Mouse (Mus musculus) forebrain, embryonic 16.5 days (tissue): ENCODE data around the gene Robo3. TPM values are rescaled to one million over a fixed set of nuclear protein-coding genes. Genes with fewer than 3 reads are reported as not detected.

ENCODE experiments used
- ATAC-seq: fragments of 200-750 bp; cut with Nextera tagmentation; 2 replicates; pipeline ENCODE4 v1.8.0; 2017; ENCODE audit warnings: mild to moderate bottlenecking, moderate library complexity
- H3K27ac ChIP-seq: fragments of 300-500 bp; sonication (generic); 2 replicates; pipeline ENCODE4 v1.5.1; 2014; ENCODE audit warnings: low read length, control low read depth
- H3K27me3 ChIP-seq: fragments of 300-500 bp; sonication (generic); replicated peaks from 2 replicates; pipeline ENCODE4 v1.6.1; 2014; ENCODE audit warnings: low read length; ENCODE audit not compliant: control insufficient read depth, insufficient read depth
- H3K36me3 ChIP-seq: fragments of 300-500 bp; sonication (generic); 2 replicates; pipeline ENCODE4 v1.6.1; 2014; ENCODE audit not compliant: control insufficient read depth, insufficient read depth
- H3K4me1 ChIP-seq: fragments of 300-500 bp; sonication (generic); replicated peaks from 2 replicates; pipeline ENCODE4 v1.6.1; 2014; ENCODE audit warnings: low read length; ENCODE audit not compliant: control insufficient read depth, insufficient read depth
- H3K4me2 ChIP-seq: fragments of 300-500 bp; sonication (generic); 2 replicates; pipeline ENCODE4 v1.6.1; 2014; ENCODE audit warnings: mild to moderate bottlenecking, low read length, control low read depth
- H3K4me3 ChIP-seq: fragments of 300-500 bp; sonication (generic); replicated peaks from 2 replicates; pipeline ENCODE4 v1.5.1; 2014; ENCODE audit warnings: mild to moderate bottlenecking, low read length, control low read depth
- H3K9ac ChIP-seq: fragments of 300-500 bp; sonication (generic); replicated peaks from 2 replicates; pipeline ENCODE4 v1.6.1; 2014; ENCODE audit warnings: low read depth, low read length, control low read depth
- H3K9me3 ChIP-seq: fragments of 300-500 bp; sonication (generic); 2 replicates; pipeline ENCODE4 v1.6.1; 2016; ENCODE audit warnings: low read length; ENCODE audit not compliant: control insufficient read depth
- WGBS: fragments of 180-500 bp; shearing (Covaris S2); extraction: QIAGEN DNeasy Blood & Tissue Kit; methylation state at CpG from one replicate; pipeline ENCODE4 v1.1.7; 2014; 5-methylcytosine and 5-hydroxymethylcytosine counted together
- polyA plus RNA-seq: library from polyadenylated mRNA; unstranded; fragments of >200 nt; fragmentation: Nextera tagmentation; extraction: Ambion mirVana; gene quantifications from 2 replicates; pipeline ENCODE4 v1.2.1, GENCODE M21; 2015

Robo3 gene
- polyA plus RNA-seq, 1 experiment from 2014 or later = 3.3 TPM

DNA sequence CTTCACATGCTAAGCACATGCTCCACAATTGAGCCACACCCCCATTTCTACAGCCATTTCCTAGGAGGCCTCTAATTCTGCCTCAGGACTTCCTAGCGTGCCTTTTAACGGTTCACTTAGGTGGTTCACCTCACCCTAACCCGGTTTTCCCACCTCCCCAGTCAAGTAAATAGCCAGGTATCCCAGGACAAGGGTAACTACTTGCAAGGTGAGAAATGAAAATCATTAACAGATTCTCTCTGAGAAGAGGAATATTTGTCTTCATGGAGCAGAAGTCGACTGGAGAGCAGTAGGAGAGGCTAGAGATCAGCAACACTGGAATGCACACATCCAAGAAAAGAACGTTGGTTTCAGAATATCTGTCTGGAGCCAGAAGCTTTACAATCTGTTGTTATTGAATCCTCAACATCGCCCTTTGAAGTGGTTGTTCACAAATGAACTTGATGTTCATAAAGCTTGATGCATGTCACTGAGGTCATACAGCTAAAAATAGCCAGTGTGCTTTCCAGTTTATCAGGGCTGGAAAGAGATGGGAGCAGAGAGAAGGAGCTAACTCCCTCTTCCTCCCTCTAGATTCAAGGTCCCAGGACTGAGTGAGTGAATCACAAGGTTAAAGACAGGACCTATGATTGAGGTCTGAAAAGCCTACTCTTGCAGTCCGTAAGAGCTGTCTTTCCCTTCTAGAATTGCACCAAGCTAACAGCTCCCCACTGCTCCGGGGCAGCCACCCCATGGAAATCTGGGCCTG is 23.2 kb downstream of the Robo3 start:
- 87% methylated on average over 8 of the region's 8 CpGs for WGBS
- H3K9ac ChIP-seq = no peak overlapping the region

DNA sequence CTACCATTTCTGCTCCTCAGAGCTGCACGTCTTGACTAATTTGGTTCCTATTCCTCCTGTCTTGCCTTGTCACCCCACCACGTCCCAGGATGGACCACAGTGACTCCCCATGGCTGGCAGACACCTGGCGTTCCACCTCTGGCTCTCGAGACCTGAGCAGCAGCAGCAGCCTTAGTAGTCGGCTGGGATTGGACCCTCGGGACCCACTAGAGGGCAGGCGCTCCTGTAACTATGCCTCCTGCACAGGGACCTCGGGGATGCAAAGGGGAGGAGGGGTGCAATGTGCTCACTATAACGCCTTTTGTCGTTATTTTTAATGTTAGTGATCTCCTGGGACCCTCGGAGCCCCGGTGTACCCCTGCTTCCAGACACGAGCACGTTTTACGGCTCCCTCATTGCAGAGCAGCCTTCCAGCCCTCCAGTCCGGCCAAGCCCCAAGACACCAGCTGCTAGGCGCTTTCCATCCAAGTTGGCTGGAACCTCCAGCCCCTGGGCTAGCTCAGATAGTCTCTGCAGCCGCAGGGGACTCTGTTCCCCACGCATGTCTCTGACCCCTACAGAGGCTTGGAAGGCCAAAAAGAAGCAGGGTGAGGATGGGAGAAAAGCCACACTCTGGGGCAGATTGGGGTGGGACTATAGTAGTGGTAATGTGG is 25.1 kb downstream of the Robo3 start:
- H3K27me3 ChIP-seq = no peaks in the 10 kb centered on the region
- H3K4me3 ChIP-seq = 0 out of 2 replicates have a peak overlapping the region, but pooled peaks have one; percentile 15
- 11% methylated on average over 19 of the region's 19 CpGs for WGBS
- no peak overlapping the region for H3K27ac ChIP-seq
- no peaks in the 10 kb centered on the region for H3K36me3 ChIP-seq
- peaks cover 4% of the 10 kb centered on the region; the same call in 1 of the 2 replicates for H3K4me1 ChIP-seq
- peak overlapping the region; percentile 40 for H3K4me2 ChIP-seq
- peak; percentile 82 for ATAC-seq
- no peaks in the 10 kb centered on the region for H3K9me3 ChIP-seq
- H3K9ac ChIP-seq = peak overlapping the region; percentile 24

More for the DNA sequence above, 23.2 kb downstream of the Robo3 start:
- Histone ChIP-seq H3K36me3 (no peaks in the 10 kb centered on the region), H3K4me2 (no peak overlapping the region), H3K27ac (no peak overlapping the region), H3K4me3 (no peak overlapping the region), H3K27me3 (no peaks in the 10 kb centered on the region), H3K4me1 (peaks cover 4% of the 10 kb centered on the region; the same call in 1 of the 2 replicates), H3K9me3 (no peaks in the 10 kb centered on the region)
- ATAC-seq = no peak

DNA sequence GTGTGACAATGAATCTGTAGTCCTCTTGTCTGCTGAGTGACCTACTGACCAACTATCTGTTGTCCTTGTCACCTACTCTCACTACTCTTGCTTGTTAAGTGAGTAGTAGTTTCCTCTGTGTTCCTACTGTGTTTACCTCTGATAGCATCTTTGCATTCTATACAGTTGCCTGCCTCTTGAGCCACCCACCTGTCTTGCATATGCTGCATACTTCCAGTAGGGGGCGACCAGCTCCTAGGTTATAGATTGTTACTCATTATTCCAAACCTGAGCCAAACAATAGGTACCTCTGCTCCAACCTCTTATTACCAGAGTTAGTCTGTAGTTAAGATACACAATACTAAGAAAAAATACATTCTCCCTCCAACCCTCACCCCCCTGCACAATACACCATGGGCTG is 26.7 kb downstream of the Robo3 start:
- H3K4me1 ChIP-seq = peaks cover 4% of the 10 kb centered on the region; the same call in 1 of the 2 replicates
- no peaks in the 10 kb centered on the region for H3K9me3 ChIP-seq
- H3K27ac ChIP-seq = no peak overlapping the region
- H3K27me3 ChIP-seq = no peaks in the 10 kb centered on the region
- no peak overlapping the region for H3K4me2 ChIP-seq
- no peaks in the 10 kb centered on the region for H3K36me3 ChIP-seq
- 0% methylated on average over 1 of the region's 1 CpGs for WGBS
- peak; percentile 24 for ATAC-seq
- H3K4me3 ChIP-seq = no peak overlapping the region
- H3K9ac ChIP-seq = no peak overlapping the region

DNA sequence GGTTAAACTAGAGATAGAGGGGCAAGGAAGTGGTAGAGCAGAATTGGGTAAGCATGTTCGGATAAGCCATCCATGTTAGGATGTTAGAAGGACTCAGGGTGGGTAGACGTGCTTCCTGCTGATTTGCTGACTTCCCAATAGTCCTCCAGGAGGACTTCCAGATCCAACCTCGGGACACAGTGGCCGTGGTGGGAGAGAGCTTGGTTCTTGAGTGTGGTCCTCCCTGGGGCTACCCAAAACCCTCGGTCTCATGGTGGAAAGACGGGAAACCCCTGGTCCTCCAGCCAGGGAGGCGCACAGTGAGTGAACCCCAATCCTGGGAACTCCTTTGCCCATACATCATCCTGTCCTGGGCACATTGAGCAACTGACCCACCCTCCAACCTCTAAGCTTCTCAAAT is 30.0 kb downstream of the Robo3 start:
- no peak overlapping the region for H3K4me3 ChIP-seq

DNA sequence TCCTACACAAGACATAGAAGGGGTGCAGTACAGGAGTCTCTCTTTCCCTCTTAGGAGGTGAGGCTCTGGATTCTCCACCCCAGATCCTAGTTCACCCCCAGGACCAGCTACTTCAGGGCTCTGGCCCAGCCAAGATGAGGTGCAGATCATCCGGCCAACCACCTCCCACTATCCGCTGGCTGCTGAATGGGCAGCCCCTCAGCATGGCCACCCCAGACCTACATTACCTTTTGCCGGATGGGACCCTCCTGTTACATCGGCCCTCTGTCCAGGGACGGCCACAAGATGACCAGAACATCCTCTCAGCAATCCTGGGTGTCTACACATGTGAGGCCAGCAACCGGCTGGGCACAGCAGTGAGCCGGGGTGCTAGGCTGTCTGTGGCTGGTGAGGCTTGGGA is 30.5 kb downstream of the Robo3 start:
- Histone ChIP-seq H3K4me2 (no peak overlapping the region), H3K36me3 (no peaks in the 10 kb centered on the region), H3K27me3 (no peaks in the 10 kb centered on the region), H3K27ac (no peak overlapping the region), H3K4me1 (no peaks in the 10 kb centered on the region), H3K4me3 (no peak overlapping the region), H3K9me3 (no peaks in the 10 kb centered on the region), H3K9ac (no peak overlapping the region)
- ATAC-seq = no peak
- WGBS = 92% methylated on average over 7 of the region's 7 CpGs

More for the DNA sequence above, 30.0 kb downstream of the Robo3 start:
- H3K9me3 ChIP-seq = no peaks in the 10 kb centered on the region
- H3K36me3 ChIP-seq = no peaks in the 10 kb centered on the region
- H3K27me3 ChIP-seq = no peaks in the 10 kb centered on the region
- H3K9ac ChIP-seq = no peak overlapping the region
- no peak for ATAC-seq
- no peak overlapping the region for H3K27ac ChIP-seq
- H3K4me2 ChIP-seq = no peak overlapping the region
- peaks cover 3% of the 10 kb centered on the region; the same call in 1 of the 2 replicates for H3K4me1 ChIP-seq
- 83% methylated on average over 7 of the region's 7 CpGs for WGBS

DNA sequence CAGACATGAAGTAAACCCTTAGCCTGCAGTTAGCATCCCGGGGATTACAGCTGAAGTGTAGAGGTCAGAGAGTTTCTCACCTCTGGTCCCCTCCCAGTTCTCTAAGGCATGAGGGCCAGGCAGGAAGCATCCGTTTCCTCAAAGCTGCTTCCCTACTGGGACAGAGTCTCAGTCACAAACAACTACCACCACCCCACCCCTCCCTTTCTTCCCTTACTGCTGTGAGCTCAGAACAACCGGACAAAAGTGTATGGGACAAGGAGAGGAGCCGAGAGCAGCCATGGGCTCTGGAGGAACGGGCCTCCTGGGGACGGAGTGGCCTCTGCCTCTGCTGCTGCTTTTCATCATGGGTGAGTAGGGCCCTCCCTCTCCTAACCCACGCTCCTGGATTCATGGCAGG is 31.2 kb downstream of the Robo3 start, which contains the start of gene Robo4:
Robo4 (plus strand) TSS at position 96 of the 400 bp plus-strand sequence.
- H3K9me3 ChIP-seq = no peaks in the 10 kb centered on the region
- no peaks in the 10 kb centered on the region for H3K36me3 ChIP-seq
- H3K9ac ChIP-seq = no peak within 1 kb of the TSS
- no peak for ATAC-seq
- H3K4me1 ChIP-seq = no peaks in the 10 kb centered on the region
- no peaks in the 10 kb centered on the region for H3K27me3 ChIP-seq
- H3K27ac ChIP-seq = no peak within 1 kb of the TSS
- H3K4me3 ChIP-seq = no peak within 1 kb of the TSS
- 20% methylated on average over 7 of the region's 7 CpGs for WGBS
- H3K4me2 ChIP-seq = no peak within 1 kb of the TSS

DNA sequence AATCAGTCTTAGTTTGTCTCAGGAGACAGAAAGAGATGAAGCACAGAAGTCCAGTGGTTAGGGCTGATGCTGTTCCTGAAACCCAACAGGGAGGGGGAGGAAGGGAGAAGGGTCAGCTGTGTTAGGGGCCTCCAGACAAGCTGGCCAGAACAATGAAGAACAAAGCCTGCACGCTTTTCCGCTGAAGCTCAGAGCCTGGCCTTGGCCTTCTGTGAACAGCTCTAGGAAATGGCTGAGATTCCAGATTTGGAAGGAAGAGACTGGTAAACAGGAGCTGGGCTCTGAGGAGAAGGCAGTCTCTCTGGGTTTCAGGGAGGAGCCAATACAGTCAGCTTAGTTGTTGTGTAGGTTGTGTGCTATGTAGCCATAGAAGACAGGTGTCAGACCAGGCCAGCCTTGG is 32.5 kb downstream of the Robo3 start:
- 52% methylated on average over 2 of the region's 2 CpGs for WGBS
- no peak for ATAC-seq
- Histone ChIP-seq H3K4me2 (no peak overlapping the region), H3K4me1 (no peaks in the 10 kb centered on the region), H3K36me3 (no peaks in the 10 kb centered on the region), H3K4me3 (no peak overlapping the region), H3K27me3 (no peaks in the 10 kb centered on the region), H3K9me3 (no peaks in the 10 kb centered on the region), H3K27ac (no peak overlapping the region), H3K9ac (no peak overlapping the region)

DNA sequence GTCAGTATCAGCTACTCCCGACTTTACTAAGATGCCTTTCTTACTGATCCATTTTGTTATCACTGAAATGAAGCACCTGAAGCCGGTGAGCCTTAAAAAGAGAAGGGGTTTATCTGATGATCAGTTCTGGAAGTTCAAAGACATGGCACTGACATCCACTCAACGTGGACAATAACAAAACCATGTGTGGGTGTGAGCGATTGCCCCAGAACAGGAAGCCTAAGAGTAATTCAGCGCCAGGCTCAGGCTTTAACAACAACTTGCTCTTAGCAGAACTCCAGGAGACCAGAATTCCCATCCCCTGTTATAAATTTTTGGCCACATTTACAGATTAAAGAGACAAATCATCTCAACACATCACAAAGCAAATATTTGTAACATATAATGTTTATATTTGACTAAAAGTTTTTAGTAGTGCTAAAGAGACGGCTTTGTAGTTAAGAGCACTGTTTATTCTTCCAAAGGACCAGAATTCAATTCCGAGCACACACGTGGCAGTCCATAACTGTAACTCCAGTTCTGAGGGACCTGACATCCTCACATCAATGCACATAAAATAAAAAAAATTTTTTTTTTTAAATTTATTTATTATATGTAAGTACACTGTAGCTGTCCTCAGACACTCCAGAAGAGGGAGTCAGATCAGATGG is 39.4 kb downstream of the Robo3 start:
- Histone ChIP-seq H3K27ac (no peak overlapping the region), H3K27me3 (no peaks in the 10 kb centered on the region), H3K4me1 (no peaks in the 10 kb centered on the region), H3K9me3 (no peaks in the 10 kb centered on the region), H3K4me3 (no peak overlapping the region), H3K9ac (no peak overlapping the region), H3K4me2 (no peak overlapping the region), H3K36me3 (no peaks in the 10 kb centered on the region)
- ATAC-seq = no peak
- 80% methylated on average over 8 of the region's 8 CpGs for WGBS

DNA sequence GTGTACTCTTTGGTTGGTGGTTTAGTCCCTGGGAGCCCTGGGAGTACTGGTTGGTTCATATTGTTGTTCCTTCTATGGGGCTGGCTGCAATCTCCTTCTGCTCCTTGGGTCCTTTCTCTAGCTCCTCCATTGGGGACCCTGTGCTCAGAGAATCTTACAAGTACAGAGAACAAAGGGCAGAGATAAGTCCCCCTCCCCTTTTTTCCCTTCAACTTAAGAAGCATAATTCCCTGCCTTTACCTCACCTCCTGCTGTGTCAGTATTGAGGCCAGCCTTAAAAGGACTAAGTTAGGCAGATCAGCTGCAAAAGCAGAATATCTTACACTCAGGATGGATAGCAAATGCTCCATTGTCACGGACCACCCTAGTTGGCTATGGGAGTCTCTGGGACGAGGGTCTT is 41.0 kb downstream of the Robo3 start:
- Histone ChIP-seq H3K36me3 (no peaks in the 10 kb centered on the region), H3K27ac (no peak overlapping the region), H3K9me3 (no peaks in the 10 kb centered on the region), H3K4me2 (no peak overlapping the region), H3K9ac (no peak overlapping the region), H3K4me1 (no peaks in the 10 kb centered on the region), H3K4me3 (no peak overlapping the region), H3K27me3 (no peaks in the 10 kb centered on the region)
- 52% methylated on average over 2 of the region's 2 CpGs for WGBS
- ATAC-seq = no peak
